In genomic region chr6:122342125-122342524, GRCm38 (mm10) we compare ENCODE assay signal across 22 mouse cellular contexts. TPM values are rescaled to one million over a fixed set of nuclear protein-coding genes. Genes with fewer than 3 reads are reported as not detected.
"Had no signal": no experiment of that assay in that cellular context is flagged by ENCODE, and none has a peak within 500 bp of the region (broad histone marks: within the 10 kb centered on the region; RNA-seq: fewer than 3 reads in every experiment).

No protein-coding gene starts in this region.

- H3K9ac ChIP-seq: kidney, embryonic 15.5 days; liver, embryonic 13.5 days; lung, embryonic 14.5 days; midbrain, embryonic 12.5 days; midbrain, embryonic 15.5 days; neural tube, embryonic 12.5 days; neural tube, embryonic 15.5 days; stomach, embryonic 15.5 days had no signal

- H3K27ac ChIP-seq: kidney, embryonic 15.5 days; liver, embryonic 13.5 days; macrophage; midbrain, embryonic 12.5 days; neural tube, embryonic 12.5 days; neural tube, embryonic 15.5 days; stomach, embryonic 15.5 days had no signal

- H3K4me3 ChIP-seq: kidney, embryonic 15.5 days; liver, embryonic 13.5 days; midbrain, embryonic 12.5 days; midbrain, embryonic 15.5 days; neural tube, embryonic 12.5 days; neural tube, embryonic 15.5 days; stomach, embryonic 15.5 days had no signal

- H3K9me3 ChIP-seq: kidney, embryonic 15.5 days; liver, embryonic 13.5 days; midbrain, embryonic 12.5 days; midbrain, embryonic 15.5 days; neural tube, embryonic 12.5 days; neural tube, embryonic 15.5 days; stomach, embryonic 15.5 days had no signal

- DNase-seq: kidney, adult 8-10 months; kidney, postnatal 10 days; kidney, postnatal 36 days; liver, embryonic 13.5 days; lung, embryonic 14.5 days; right cerebral cortex, adult 18-20 months; right cerebral cortex, postnatal 14 days; right cerebral cortex, postnatal 4 days; spleen, adult 18-20 months; thymus, adult 2 months; thymus, postnatal 14 days; thymus, postnatal 4 days had no signal

- H3K27me3 ChIP-seq: kidney, embryonic 15.5 days; midbrain, embryonic 12.5 days; midbrain, embryonic 15.5 days; neural tube, embryonic 12.5 days; neural tube, embryonic 15.5 days; stomach, embryonic 15.5 days had no signal

- H3K36me3 ChIP-seq: kidney, embryonic 15.5 days; liver, embryonic 13.5 days; midbrain, embryonic 12.5 days; midbrain, embryonic 15.5 days; neural tube, embryonic 12.5 days; neural tube, embryonic 15.5 days; stomach, embryonic 15.5 days had no signal

RNA-seq across cellular contexts. Expression of gene Klrg1, which starts 59.4 kb away (rescaled TPM):
- polyA plus RNA-seq: kidney, embryonic 15.5 days; liver, adult 2 months; liver, embryonic 13.5 days; liver, embryonic 16.5 days; lung, embryonic 14.5 days; lung, postnatal 0 days; macrophage; stomach, embryonic 15.5 days had no signal
